Mouse (Mus musculus) thymus, postnatal 36 days (tissue): Measurements from ENCODE around the gene Pogz.

Experiments
- DNase-seq, 2 experiments: peaks; one replicate each; pipeline ENCODE4 v3.0.0; 2022; ENCODE audit warnings: mixed read lengths in 2 of 2

Pogz gene

GRCm38 (mm10) chr3:94837183-94837890 lies at the start of gene Pogz:
Gene Pogz (plus strand): TSS chr3:94837567.
- peak; percentile 92 to 94 for DNase-seq

- DNase-seq = no peak
Measured at GRCm38 (mm10) chr3:94789071-94789470, 48.3 kb upstream of the Pogz start.

GRCm38 (mm10) chr3:94789516-94789915 lies 47.9 kb upstream of the Pogz start:
- no peak for DNase-seq

- DNase-seq = no peak
Measured at GRCm38 (mm10) chr3:94792258-94792657, 45.1 kb upstream of the Pogz start.

- DNase-seq = no peak
Measured at GRCm38 (mm10) chr3:94793672-94794071, 43.7 kb upstream of the Pogz start.

GRCm38 (mm10) chr3:94794359-94794758 lies 43.0 kb upstream of the Pogz start:
- DNase-seq = no peak

GRCm38 (mm10) chr3:94795596-94796140 lies 41.7 kb upstream of the Pogz start:
- no peak for DNase-seq

- no peak for DNase-seq
Measured at GRCm38 (mm10) chr3:94796181-94796580, 41.2 kb upstream of the Pogz start.

GRCm38 (mm10) chr3:94804146-94804545 lies 33.2 kb upstream of the Pogz start:
- no peak for DNase-seq

- no peak for DNase-seq
Measured at GRCm38 (mm10) chr3:94804976-94805375, 32.4 kb upstream of the Pogz start.

GRCm38 (mm10) chr3:94808296-94808695 lies 29.1 kb upstream of the Pogz start:
- DNase-seq = no peak

- DNase-seq = peak; percentile 17 to 21
Measured at GRCm38 (mm10) chr3:94811628-94812027, 25.7 kb upstream of the Pogz start.

GRCm38 (mm10) chr3:94813651-94814050 lies 23.7 kb upstream of the Pogz start:
- DNase-seq = no peak

GRCm38 (mm10) chr3:94814063-94814462 lies 23.3 kb upstream of the Pogz start:
- no peak for DNase-seq

GRCm38 (mm10) chr3:94814663-94815062 lies 22.7 kb upstream of the Pogz start:
- no peak for DNase-seq

GRCm38 (mm10) chr3:94815603-94816002 lies 21.8 kb upstream of the Pogz start:
- no peak for DNase-seq

GRCm38 (mm10) chr3:94817731-94818130 lies 19.6 kb upstream of the Pogz start:
- DNase-seq = no peak

- DNase-seq = no peak
Measured at GRCm38 (mm10) chr3:94819452-94820425, 17.6 kb upstream of the Pogz start.

GRCm38 (mm10) chr3:94821008-94821638 lies 16.2 kb upstream of the Pogz start:
- no peak for DNase-seq

GRCm38 (mm10) chr3:94822082-94822481 lies 15.3 kb upstream of the Pogz start:
- no peak for DNase-seq

- DNase-seq = no peak
Measured at GRCm38 (mm10) chr3:94824110-94824509, 13.3 kb upstream of the Pogz start.

- DNase-seq = no peak
Measured at GRCm38 (mm10) chr3:94832100-94832499, 5.3 kb upstream of the Pogz start.

- DNase-seq = no peak
Measured at GRCm38 (mm10) chr3:94832701-94833100, 4.7 kb upstream of the Pogz start.
